Mouse (Mus musculus) hindbrain, postnatal 0 days (tissue): ENCODE measurements around the gene 4931406C07Rik. TPM values are rescaled to one million over a fixed set of nuclear protein-coding genes. Genes with fewer than 3 reads are reported as not detected.
"Not testable (repeated sequence)": the region's sequence is repeated elsewhere in the genome, so short reads cannot be mapped to it uniquely, and the experiment has no call there.

Experiments used
- ATAC-seq: fragments of 200-750 bp; cut with Nextera tagmentation; 2 replicates; pipeline ENCODE4 v1.8.0; 2017; ENCODE audit warnings: mild to moderate bottlenecking, moderate TSS enrichment, moderate library complexity
- DNase-seq: peaks from one replicate; pipeline ENCODE4 v3.0.0-alpha.2; 2015; ENCODE audit warnings: low spot score
- H3K27ac ChIP-seq: fragments of 300-500 bp; sonication (generic); 2 replicates; pipeline ENCODE4 v1.5.1; 2014; ENCODE audit warnings: mild to moderate bottlenecking
- H3K27me3 ChIP-seq: fragments of 300-500 bp; sonication (generic); 2 replicates; pipeline ENCODE4 v1.6.1; 2014; ENCODE audit warnings: low read length, mixed read lengths; ENCODE audit not compliant: insufficient read depth
- H3K36me3 ChIP-seq: fragments of 300-500 bp; sonication (generic); 2 replicates; pipeline ENCODE4 v1.6.1; 2014; ENCODE audit warnings: low read length, mixed read lengths; ENCODE audit not compliant: insufficient read depth
- H3K4me1 ChIP-seq: fragments of 300-500 bp; sonication (generic); 2 replicates; pipeline ENCODE4 v1.6.1; 2014; ENCODE audit warnings: antibody characterized with exemption, low read length, mixed read lengths; ENCODE audit not compliant: insufficient read depth
- H3K4me2 ChIP-seq: fragments of 300-500 bp; sonication (generic); 2 replicates; pipeline ENCODE4 v1.6.1; 2014; ENCODE audit warnings: low read depth, mild to moderate bottlenecking, low read length, moderate library complexity, mixed read lengths
- H3K4me3 ChIP-seq: fragments of 300-500 bp; sonication (generic); 2 replicates; pipeline ENCODE4 v1.5.1; 2014; ENCODE audit warnings: low read length
- H3K9ac ChIP-seq: fragments of 300-500 bp; sonication (generic); replicated peaks from 2 replicates; pipeline ENCODE4 v1.6.1; 2014; ENCODE audit warnings: mild to moderate bottlenecking, low read length, moderate library complexity, mixed read lengths
- H3K9me3 ChIP-seq: fragments of 300-500 bp; sonication (generic); 2 replicates; pipeline ENCODE4 v1.6.1; 2016; ENCODE audit warnings: low read length, mixed read lengths
- CTCF ChIP-seq: IDR thresholded peaks from 2 replicates; pipeline ENCODE4 v1.5.1; 2016; ENCODE audit warnings: antibody characterized with exemption, control low read depth, low read depth
- WGBS: fragments of 180-500 bp; shearing (Covaris S2); extraction: QIAGEN DNeasy Blood & Tissue Kit; methylation state at CpG from one replicate; pipeline ENCODE4 v1.1.7; 2014; 5-methylcytosine and 5-hydroxymethylcytosine counted together
- polyA plus RNA-seq: library from polyadenylated mRNA; unstranded; fragments of >200 nt; fragmentation: Nextera tagmentation; extraction: Ambion mirVana; gene quantifications from 2 replicates; pipeline ENCODE4 v1.2.1, GENCODE M21; 2015
- total RNA-seq: library from RNA; depleted of rRNA; stranded (reverse); fragments of >200 nt; gene quantifications from 2 replicates; pipeline ENCODE4 v1.2.3, GENCODE M21; 2014; rRNA removed

Gene 4931406C07Rik
- total RNA-seq (11.0 and 11.1 TPM in 2 replicates), polyA plus RNA-seq (14.8 and 15.7 TPM in 2 replicates)

DNA sequence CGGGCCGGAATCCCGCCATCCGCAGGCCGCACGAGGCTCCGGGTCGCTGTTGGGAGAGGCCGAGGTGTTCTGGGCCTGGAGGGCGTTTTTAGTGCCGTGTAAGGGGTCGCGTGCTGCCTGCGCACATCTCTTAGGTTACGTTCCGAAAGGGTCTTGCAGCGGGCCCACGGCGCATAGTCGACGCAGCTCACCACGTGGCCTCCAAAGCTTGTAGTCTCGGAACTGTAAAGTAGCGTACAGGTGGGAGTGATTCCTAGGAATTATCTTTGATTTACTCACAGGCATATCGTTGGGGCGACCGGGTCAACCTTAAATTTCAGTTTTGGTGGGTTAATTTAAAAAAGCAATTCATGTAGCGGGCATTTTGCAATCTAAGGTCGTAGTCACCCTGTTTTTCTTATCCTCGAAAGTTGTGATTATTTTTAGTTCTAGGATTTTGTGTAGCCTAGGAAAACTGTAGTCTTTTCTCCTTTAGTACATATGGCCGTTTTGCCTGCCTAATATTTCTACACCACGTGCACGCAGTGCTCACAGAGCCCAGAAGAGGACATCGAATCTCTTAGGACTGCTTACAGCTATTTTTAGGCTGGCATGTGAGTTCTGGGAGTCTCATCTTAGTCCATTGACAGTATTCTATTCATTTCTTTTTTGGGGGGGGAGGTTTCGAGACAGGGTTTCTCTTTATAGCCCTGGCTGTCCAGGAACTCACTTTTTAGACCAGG lies at the start of gene 4931406C07Rik:
Gene 4931406C07Rik, minus strand, starts transcription at position 51 of the 722 bp plus-strand sequence.
- Histone ChIP-seq H3K36me3 (peaks cover 14% of the 10 kb centered on the region), H3K4me2 (peak within 1 kb of the TSS; percentile 77), H3K27me3 (no peaks in the 10 kb centered on the region), H3K9me3 (no peaks in the 10 kb centered on the region), H3K4me1 (peaks cover 14% of the 10 kb centered on the region), H3K9ac (peak within 1 kb of the TSS; percentile 70), H3K27ac (peak within 1 kb of the TSS; percentile 86), H3K4me3 (peak within 1 kb of the TSS; percentile 56)
- under 1% methylated on average over 35 of the region's 35 CpGs for WGBS
- TF ChIP-seq CTCF, result no peak
- DNase-seq (peak; percentile 71), ATAC-seq (peak; percentile 90)

DNA sequence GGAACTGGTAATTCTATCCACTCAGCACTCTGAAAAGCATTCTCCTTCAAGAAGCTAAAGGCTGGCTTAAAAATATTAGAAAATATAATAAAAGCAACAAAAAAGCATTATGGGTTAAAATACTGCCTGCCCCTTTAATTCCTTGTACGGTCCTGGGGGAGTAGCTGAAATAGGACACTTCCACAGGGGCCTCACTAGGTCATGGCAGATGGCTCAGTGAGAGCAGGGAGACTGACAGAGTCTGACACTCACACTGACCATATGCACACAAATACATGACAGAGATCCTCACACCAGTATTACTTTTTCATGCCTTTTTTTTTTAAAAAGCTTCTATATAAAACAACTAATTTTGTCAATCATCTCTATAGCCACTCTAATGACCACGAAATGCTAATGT lies 43.7 kb upstream of the 4931406C07Rik start:
- Histone ChIP-seq H3K4me1 (no peaks in the 10 kb centered on the region), H3K36me3 (peaks cover 15% of the 10 kb centered on the region), H3K27me3 (no peaks in the 10 kb centered on the region), H3K4me3 (no peak overlapping the region), H3K9me3 (no peaks in the 10 kb centered on the region), H3K9ac (no peak overlapping the region), H3K4me2 (no peak overlapping the region), H3K27ac (no peak overlapping the region)
- TF ChIP-seq CTCF, result no peak
- ATAC-seq (no peak), DNase-seq (no peak)
- 76% methylated on average over 2 of the region's 2 CpGs for WGBS

DNA sequence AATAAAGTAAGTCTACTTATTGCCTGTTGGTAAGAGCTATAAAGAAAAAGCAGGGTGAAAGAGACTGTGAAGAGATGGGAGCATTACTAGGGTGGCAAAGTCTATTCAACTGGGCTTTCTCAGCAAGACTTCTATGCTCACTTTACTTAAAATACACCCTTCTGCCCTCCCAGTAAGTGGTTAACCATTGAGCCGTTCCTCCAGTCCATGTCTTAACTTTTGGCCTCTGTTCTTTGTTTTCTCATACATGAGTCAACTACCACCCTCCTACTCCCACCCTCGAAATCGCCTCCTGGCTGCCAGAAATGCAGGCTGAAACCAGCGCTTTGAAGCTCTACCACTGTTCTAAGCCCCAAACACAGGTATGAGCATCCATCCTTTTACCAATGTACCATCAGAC lies 31.5 kb upstream of the 4931406C07Rik start:
- Histone ChIP-seq H3K27ac (no peak overlapping the region), H3K9me3 (no peaks in the 10 kb centered on the region), H3K4me2 (no peak overlapping the region), H3K36me3 (peaks cover 65% of the 10 kb centered on the region), H3K9ac (no peak overlapping the region), H3K27me3 (no peaks in the 10 kb centered on the region), H3K4me1 (no peaks in the 10 kb centered on the region), H3K4me3 (no peak overlapping the region)
- no peak for DNase-seq
- TF ChIP-seq CTCF, result no peak
- WGBS, result 93% methylated on average over 4 of the region's 4 CpGs
- no peak for ATAC-seq

DNA sequence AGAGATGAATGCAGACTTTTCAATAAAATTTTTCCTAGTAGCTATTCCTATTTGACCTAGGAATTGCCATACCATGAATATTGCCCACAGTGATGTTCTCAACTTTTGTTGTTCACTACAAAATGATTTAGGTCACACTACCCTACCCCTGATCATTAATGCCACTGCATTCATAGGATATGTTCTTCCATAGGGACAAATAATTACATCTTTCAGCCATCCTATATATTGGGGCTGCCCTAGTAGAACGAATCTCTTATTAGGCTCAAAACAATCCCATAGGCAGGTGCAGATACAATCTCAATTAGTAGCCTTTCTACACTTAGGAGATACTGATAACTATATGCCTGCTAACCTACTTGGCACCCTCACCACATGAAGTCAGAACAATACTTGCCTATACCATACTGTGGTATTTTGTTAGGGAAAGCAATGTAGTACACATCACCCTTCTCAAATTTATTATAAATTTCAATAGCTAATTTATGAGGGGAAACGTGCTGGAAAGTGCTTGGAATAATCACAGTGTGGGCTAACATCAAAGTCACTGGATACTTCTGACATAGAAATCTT lies 12.0 kb upstream of the 4931406C07Rik start:
- DNase-seq (no peak), ATAC-seq (no peak)
- H3K27ac ChIP-seq, result no peak overlapping the region
- H3K9me3 ChIP-seq, result no peaks in the 10 kb centered on the region
- H3K4me3 ChIP-seq, result no peak overlapping the region
- H3K4me1 ChIP-seq, result no peaks in the 10 kb centered on the region
- no peak overlapping the region for H3K4me2 ChIP-seq
- 82% methylated on average over 2 of the region's 2 CpGs for WGBS
- no peak overlapping the region for H3K9ac ChIP-seq
- no peak for TF ChIP-seq CTCF
- peaks cover 42% of the 10 kb centered on the region for H3K36me3 ChIP-seq
- no peaks in the 10 kb centered on the region for H3K27me3 ChIP-seq

DNA sequence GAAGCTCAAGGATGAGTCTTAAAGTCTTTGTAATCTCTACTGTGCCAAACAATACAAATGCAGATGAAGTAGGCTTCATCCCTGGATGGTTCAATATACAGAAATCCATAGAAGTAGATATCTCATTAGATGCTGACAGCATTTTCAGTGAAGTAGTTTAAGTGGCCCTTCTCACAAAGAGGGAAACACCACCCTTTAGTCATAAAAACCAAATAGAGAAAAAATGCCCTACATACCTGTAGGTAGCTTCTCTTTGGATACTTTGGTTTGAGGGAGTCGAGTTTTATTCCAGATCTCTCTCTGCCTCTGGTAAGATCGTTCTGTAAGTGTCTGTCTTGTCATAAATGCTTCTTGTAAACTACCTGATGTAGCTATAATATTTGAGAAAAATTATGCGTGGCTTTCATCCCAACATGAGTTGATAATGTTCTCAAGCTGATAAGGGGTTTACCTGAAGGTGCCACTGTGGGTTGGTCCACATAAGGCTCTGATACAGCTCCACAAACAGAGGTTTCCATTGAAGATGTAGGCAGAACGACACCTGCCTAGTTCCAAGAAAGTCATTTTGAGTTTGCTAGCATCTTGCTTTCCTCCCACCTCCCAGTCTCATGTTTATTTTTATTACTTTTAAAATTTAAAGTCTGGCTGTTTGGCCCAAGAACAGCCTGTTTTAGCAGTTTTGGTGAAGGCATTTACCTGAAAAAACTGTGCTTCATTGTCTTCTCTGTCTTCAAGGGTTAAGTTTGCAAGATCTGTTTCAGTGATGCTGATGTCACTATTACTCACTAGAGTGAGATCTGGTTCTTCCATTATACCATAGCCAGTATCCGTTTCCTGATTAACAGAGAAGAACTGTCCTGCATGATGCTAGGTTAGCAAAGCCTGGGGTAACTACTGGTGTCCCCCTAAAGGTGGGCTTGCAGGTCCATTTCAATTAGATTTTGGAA lies 11.2 kb upstream of the 4931406C07Rik start:
- no peak overlapping the region for H3K4me2 ChIP-seq
- H3K36me3 ChIP-seq, result peaks cover 39% of the 10 kb centered on the region
- H3K27me3 ChIP-seq, result no peaks in the 10 kb centered on the region
- no peak overlapping the region for H3K4me3 ChIP-seq
- no peak overlapping the region for H3K27ac ChIP-seq
- no peak overlapping the region for H3K9ac ChIP-seq
- 66% methylated on average over 5 of the region's 5 CpGs for WGBS
- no peaks in the 10 kb centered on the region for H3K4me1 ChIP-seq
- no peaks in the 10 kb centered on the region for H3K9me3 ChIP-seq
- ATAC-seq (no peak), DNase-seq (no peak)
- no peak for TF ChIP-seq CTCF

DNA sequence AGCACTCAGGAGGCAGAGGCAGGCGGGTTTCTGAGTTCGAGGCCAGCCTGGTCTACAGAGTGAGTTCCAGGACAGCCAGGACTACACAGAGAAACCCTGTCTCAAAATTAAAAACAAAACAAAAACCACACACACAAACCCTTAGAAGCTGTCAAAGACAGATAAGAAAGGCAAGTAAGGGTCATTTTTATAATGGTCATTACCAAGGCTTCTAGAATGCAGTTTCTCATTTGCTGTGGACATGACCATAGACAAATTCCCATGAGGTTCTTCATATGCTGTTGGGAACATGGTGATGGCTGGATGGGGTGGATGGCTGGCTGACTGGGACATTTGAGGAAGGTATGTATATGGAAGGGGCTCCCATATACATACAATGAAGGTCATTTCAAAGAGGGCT lies 10.0 kb upstream of the 4931406C07Rik start:
- not testable (repeated sequence) for H3K27ac ChIP-seq, H3K4me1 ChIP-seq, H3K4me2 ChIP-seq, H3K4me3 ChIP-seq, H3K9me3 ChIP-seq, DNase-seq, H3K27me3 ChIP-seq, H3K9ac ChIP-seq, ATAC-seq
- no CpG with 5 or more reads among the region's 2 CpGs for WGBS
- peaks cover 35% of the 10 kb centered on the region for H3K36me3 ChIP-seq
